Mouse (Mus musculus): ENCODE data around the gene N4bp1. TPM values are rescaled to one million over a fixed set of nuclear protein-coding genes. Genes with fewer than 3 reads are reported as not detected.

Gene N4bp1
- polyA plus RNA-seq, 1 experiment from 2014 or later: 2.3 TPM

DNA sequence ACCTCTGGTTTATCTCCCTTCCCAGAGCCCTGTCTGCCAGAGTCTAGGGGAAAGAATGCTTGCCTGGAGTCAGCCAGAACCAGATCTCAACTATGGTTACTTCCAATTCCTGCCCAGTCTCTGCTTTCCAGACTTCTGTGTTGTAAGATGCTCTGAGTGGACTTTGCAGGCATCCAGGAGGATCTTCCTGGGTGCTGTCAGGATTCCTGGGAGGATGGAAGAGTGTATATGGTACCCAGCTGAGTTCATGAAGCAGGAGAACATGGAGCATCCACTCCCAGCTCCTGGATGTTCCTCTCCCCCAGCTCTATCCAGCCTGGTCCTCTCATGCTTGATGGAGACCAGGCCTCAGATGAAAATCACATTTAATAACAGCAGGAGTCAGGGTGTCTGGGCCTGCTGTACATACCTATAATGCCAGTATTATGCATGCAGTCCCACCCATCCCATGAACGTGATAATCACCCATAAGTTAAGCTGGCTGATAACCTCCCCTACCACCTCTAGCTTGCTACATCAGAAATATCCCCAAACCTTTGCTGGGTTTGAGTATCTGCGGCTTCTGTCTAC is 64.8 kb downstream of the N4bp1 start:
- H3K27ac ChIP-seq (ENCODE audit: low read depth): no peak overlapping the region
- no peaks in the 10 kb centered on the region for H3K27me3 ChIP-seq (ENCODE audit: insufficient read depth, low read length)
- 64% methylated on average over 2 of the region's 2 CpGs for WGBS (ENCODE audit: insufficient replicate concordance)
- H3K9me3 ChIP-seq (ENCODE audit: low read length): no peaks in the 10 kb centered on the region
- no peak overlapping the region for H3K4me3 ChIP-seq (ENCODE audit: low read depth, low read length)
- no peaks in the 10 kb centered on the region for H3K36me3 ChIP-seq (replicated peaks; ENCODE audit: insufficient read depth, low read length)
- no peak for ATAC-seq
- H3K9ac ChIP-seq (replicated peaks): no peak overlapping the region
- peaks cover 4% of the 10 kb centered on the region; the same call in 1 of the 2 replicates for H3K4me1 ChIP-seq (ENCODE audit: insufficient read depth)
- DNase-seq: no peak
- TF ChIP-seq EP300 (IDR thresholded peaks at IDR 0.05; ENCODE audit: low read depth): no peak
- no peak for TF ChIP-seq CTCF (IDR thresholded peaks at IDR 0.05; ENCODE audit: low read depth)
- no peak overlapping the region for H3K4me2 ChIP-seq (ENCODE audit: low read depth, low read length)

DNA sequence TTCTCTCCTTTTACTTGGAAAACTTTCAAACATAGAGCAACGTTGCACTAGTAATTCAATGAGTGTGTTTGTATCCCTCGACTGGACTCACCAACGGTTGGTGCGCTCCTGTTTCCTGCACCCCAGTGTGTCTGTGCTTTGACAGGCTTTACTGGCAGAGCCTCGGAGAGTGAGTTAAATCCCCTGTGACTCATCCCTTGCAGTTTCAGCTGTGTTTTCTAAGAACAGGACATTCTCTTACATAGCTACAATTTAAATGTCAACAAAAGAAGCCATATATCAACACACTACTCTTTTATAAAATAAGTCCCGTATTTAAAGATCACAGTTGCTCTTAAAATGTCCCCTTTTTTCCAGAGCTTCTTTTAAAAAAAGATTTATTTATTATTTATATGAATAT is 65.6 kb downstream of the N4bp1 start:
- no peak for ATAC-seq
- 63% methylated on average over 6 of the region's 6 CpGs for WGBS (ENCODE audit: insufficient replicate concordance)

DNA sequence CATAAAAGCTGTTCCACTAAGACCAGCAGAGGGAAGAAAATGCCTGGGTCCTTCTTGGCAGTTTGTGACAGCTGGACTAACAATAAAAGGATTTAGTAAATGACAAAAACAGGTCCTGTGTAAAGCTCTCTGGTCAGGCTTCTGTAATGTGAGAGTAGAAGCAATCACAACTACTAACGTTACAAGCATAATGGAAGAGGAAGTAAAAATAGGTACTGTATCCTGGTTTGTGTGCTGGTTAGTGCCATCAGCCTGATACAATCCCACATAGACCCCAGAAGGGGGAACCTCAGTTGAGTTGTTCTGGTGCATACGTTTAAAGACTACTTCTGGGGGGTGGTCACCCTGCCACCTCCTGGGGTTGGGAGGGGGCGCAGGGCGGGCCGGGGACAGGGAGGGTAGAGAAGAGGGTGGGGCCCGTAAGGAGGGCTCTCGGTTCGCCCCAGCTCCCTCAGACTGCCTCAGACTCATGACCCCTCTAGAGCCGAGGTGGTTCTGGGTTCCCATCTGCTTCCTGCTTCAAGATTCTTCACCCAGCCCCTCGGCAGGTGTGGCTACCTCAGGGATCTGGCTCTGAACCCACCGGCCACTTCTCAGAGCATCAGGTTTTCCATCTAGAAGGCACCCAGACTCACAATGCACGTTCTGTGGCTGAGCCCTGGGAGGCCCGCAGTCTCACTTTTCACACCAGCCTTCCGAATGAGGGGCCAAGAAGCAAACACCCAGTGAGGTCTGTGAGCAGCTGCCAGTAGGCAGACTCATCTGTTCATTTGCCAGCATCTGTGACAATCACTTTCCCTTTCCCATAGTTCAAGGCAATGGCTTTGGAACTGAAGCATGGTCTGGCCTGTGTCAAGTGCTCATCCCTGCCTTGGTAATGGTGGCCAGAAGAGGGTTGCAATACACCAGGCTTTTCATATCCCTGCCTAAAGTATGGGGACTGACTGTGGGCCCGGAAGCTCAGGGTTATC is 75.8 kb downstream of the N4bp1 start:
- ATAC-seq (no peak), DNase-seq (no peak)
- TF ChIP-seq EP300 (IDR thresholded peaks at IDR 0.05; ENCODE audit: low read depth): no peak
- no peak for TF ChIP-seq CTCF (IDR thresholded peaks at IDR 0.05; ENCODE audit: low read depth)
- Histone ChIP-seq H3K27me3 (ENCODE audit: insufficient read depth, low read length) (no peaks in the 10 kb centered on the region), H3K4me3 (ENCODE audit: low read depth, low read length) (no peak overlapping the region), H3K9me3 (ENCODE audit: low read length) (no peaks in the 10 kb centered on the region), H3K36me3 (replicated peaks; ENCODE audit: insufficient read depth, low read length) (no peaks in the 10 kb centered on the region), H3K4me1 (ENCODE audit: insufficient read depth) (no peaks in the 10 kb centered on the region), H3K4me2 (ENCODE audit: low read depth, low read length) (no peak overlapping the region), H3K9ac (replicated peaks) (no peak overlapping the region), H3K27ac (ENCODE audit: low read depth) (no peak overlapping the region)
- WGBS (ENCODE audit: insufficient replicate concordance): 57% methylated on average over 15 of the region's 15 CpGs

More for the DNA sequence above, 65.6 kb downstream of the N4bp1 start:
- Histone ChIP-seq H3K27ac (ENCODE audit: low read depth) (no peak overlapping the region), H3K4me2 (ENCODE audit: low read depth, low read length) (no peak overlapping the region), H3K9me3 (ENCODE audit: low read length) (no peaks in the 10 kb centered on the region), H3K4me1 (ENCODE audit: insufficient read depth) (peaks cover 4% of the 10 kb centered on the region; the same call in 1 of the 2 replicates), H3K9ac (replicated peaks) (no peak overlapping the region), H3K4me3 (ENCODE audit: low read depth, low read length) (no peak overlapping the region), H3K27me3 (ENCODE audit: insufficient read depth, low read length) (no peaks in the 10 kb centered on the region), H3K36me3 (replicated peaks; ENCODE audit: insufficient read depth, low read length) (no peaks in the 10 kb centered on the region)
- no peak for DNase-seq
- TF ChIP-seq EP300 (IDR thresholded peaks at IDR 0.05; ENCODE audit: low read depth) (no peak), CTCF (IDR thresholded peaks at IDR 0.05; ENCODE audit: low read depth) (no peak)

DNA sequence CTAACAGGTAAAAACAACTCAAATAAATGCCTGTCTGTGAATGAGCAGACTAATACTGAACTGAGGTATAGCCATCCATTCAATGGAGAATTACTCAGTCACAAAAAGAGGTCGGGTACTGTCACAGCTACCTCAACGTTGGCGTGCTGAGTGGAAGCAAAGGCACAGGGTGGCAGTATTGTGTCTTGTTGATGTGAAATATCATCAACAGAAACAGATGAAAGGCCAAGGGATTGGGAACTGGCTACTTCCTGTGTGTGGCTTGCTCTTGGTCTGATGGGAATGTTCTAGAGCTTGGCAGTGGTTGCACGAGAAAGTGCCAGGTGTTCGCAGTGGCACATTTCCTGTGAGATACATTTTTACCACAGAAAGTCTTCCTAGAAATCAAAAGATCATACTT is 76.8 kb downstream of the N4bp1 start:
- H3K4me1 ChIP-seq (ENCODE audit: insufficient read depth): no peaks in the 10 kb centered on the region
- no peaks in the 10 kb centered on the region for H3K27me3 ChIP-seq (ENCODE audit: insufficient read depth, low read length)
- no peak overlapping the region for H3K27ac ChIP-seq (ENCODE audit: low read depth)
- ATAC-seq (no peak), DNase-seq (no peak)
- H3K9me3 ChIP-seq (ENCODE audit: low read length): no peaks in the 10 kb centered on the region
- peak; percentile 47 for TF ChIP-seq CTCF (IDR thresholded peaks at IDR 0.05; ENCODE audit: low read depth)
- TF ChIP-seq EP300 (IDR thresholded peaks at IDR 0.05; ENCODE audit: low read depth): no peak
- H3K4me2 ChIP-seq (ENCODE audit: low read depth, low read length): peak overlapping the region; percentile 9; the same call in 1 of the 2 replicates
- no peaks in the 10 kb centered on the region for H3K36me3 ChIP-seq (replicated peaks; ENCODE audit: insufficient read depth, low read length)
- no peak overlapping the region for H3K4me3 ChIP-seq (ENCODE audit: low read depth, low read length)
- WGBS (ENCODE audit: insufficient replicate concordance): 43% methylated on average over 5 of the region's 5 CpGs
- H3K9ac ChIP-seq (replicated peaks): no peak overlapping the region

DNA sequence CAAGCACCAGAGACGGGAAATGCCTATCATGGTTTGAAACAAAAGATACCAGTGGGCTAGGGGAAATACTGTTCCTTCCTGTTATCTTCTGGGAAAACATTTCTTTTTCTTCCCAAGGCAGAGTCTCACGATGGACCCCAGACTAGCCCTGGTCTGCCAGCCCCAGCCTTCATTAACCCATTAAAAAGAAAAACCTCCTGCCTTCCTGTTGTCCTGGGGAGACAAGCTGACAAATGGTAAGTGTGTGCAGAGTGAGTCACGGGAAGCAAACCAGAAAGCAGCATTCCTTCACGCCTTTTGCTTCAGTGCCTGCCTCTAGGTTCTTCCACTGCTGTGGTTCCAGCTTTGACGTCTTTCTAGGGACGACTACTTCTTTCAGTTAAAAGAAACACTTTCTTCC is 83.1 kb downstream of the N4bp1 start:
- Histone ChIP-seq H3K27me3 (ENCODE audit: insufficient read depth, low read length) (no peaks in the 10 kb centered on the region), H3K4me1 (ENCODE audit: insufficient read depth) (0 out of 2 replicates have a peak, but pooled peaks cover 2% of the 10 kb centered on the region), H3K27ac (ENCODE audit: low read depth) (no peak overlapping the region; the same call in 1 of the 2 replicates), H3K9me3 (ENCODE audit: low read length) (no peaks in the 10 kb centered on the region), H3K36me3 (replicated peaks; ENCODE audit: insufficient read depth, low read length) (no peaks in the 10 kb centered on the region), H3K4me2 (ENCODE audit: low read depth, low read length) (no peak overlapping the region), H3K4me3 (ENCODE audit: low read depth, low read length) (no peak overlapping the region), H3K9ac (replicated peaks) (no peak overlapping the region)
- 42% methylated on average over 6 of the region's 6 CpGs for WGBS (ENCODE audit: insufficient replicate concordance)
- DNase-seq (no peak), ATAC-seq (no peak)
- no peak for TF ChIP-seq EP300 (IDR thresholded peaks at IDR 0.05; ENCODE audit: low read depth)
- TF ChIP-seq CTCF (IDR thresholded peaks at IDR 0.05; ENCODE audit: low read depth): no peak

DNA sequence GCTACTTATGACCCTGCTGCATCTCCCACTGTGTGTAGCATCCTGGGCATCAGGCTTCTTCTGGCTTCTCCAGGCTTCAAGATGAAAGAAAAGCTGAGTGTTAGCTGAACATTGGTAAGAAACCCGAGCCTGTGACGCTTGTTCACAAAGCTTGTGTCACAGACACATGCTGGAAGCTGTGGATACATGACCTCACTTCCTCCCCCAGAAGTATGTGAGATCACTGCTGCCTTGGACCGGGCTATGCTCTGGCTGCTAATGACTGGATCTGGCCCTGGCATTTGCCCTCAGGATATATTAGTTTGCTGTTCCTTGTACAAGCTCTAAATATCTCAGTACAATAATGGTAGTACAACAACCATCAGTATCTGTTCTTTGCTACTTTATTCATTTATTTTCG is 84.1 kb downstream of the N4bp1 start:
- H3K4me2 ChIP-seq (ENCODE audit: low read depth, low read length): no peak overlapping the region
- no peak overlapping the region for H3K27ac ChIP-seq (ENCODE audit: low read depth)
- H3K9me3 ChIP-seq (ENCODE audit: low read length): no peaks in the 10 kb centered on the region
- H3K27me3 ChIP-seq (ENCODE audit: insufficient read depth, low read length): no peaks in the 10 kb centered on the region
- H3K4me1 ChIP-seq (ENCODE audit: insufficient read depth): 0 out of 2 replicates have a peak, but pooled peaks cover 2% of the 10 kb centered on the region
- no peak for TF ChIP-seq EP300 (IDR thresholded peaks at IDR 0.05; ENCODE audit: low read depth)
- no peak for TF ChIP-seq CTCF (IDR thresholded peaks at IDR 0.05; ENCODE audit: low read depth)
- H3K9ac ChIP-seq (replicated peaks): no peak overlapping the region
- WGBS (ENCODE audit: insufficient replicate concordance): 39% methylated on average over 4 of the region's 4 CpGs
- no peaks in the 10 kb centered on the region for H3K36me3 ChIP-seq (replicated peaks; ENCODE audit: insufficient read depth, low read length)
- DNase-seq (no peak), ATAC-seq (no peak)
- H3K4me3 ChIP-seq (ENCODE audit: low read depth, low read length): no peak overlapping the region
